Mouse (Mus musculus): ENCODE measurements at regions not wholly inside any gene's neighbourhood (a gene's known extent, or its start where the extent isn't known, plus 50 kb on each side); places are given as distances from the start of the nearest gene placed in this dataset.

- no peak for DNase-seq (ENCODE audit: low spot score)
- H3K27ac ChIP-seq (ENCODE audit: low read depth, low read length), result no peak overlapping the region
- WGBS, result 73% methylated on average over 2 of the region's 2 CpGs
- H3K9me3 ChIP-seq (ENCODE audit: control insufficient read depth, low read length), result no peaks in the 10 kb centered on the region
- no peak overlapping the region for H3K9ac ChIP-seq (ENCODE audit: low read depth, low read length)
- H3K4me2 ChIP-seq, result no peak overlapping the region
- H3K4me1 ChIP-seq (replicated peaks; ENCODE audit: control insufficient read depth, insufficient read depth, low read length), result no peaks in the 10 kb centered on the region
- no peaks in the 10 kb centered on the region for H3K27me3 ChIP-seq (replicated peaks; ENCODE audit: control insufficient read depth, insufficient read depth, low read length)
- H3K36me3 ChIP-seq (ENCODE audit: control insufficient read depth, insufficient read depth, low read length), result no peaks in the 10 kb centered on the region
- no peak overlapping the region for H3K4me3 ChIP-seq (ENCODE audit: low read depth, low read length)
- no peak for ATAC-seq (replicated peaks; ENCODE audit: low FRiP score)
These were observed 74.6 kb upstream of the Pcsk6 start for GRCm38 (mm10) chr7:65786916-65787315.

- WGBS, result 58% methylated on average over 5 of the region's 5 CpGs
- no peaks in the 10 kb centered on the region for H3K9me3 ChIP-seq (ENCODE audit: control insufficient read depth, low read length)
- no peaks in the 10 kb centered on the region for H3K27me3 ChIP-seq (replicated peaks; ENCODE audit: control insufficient read depth, insufficient read depth, low read length)
- no peaks in the 10 kb centered on the region for H3K36me3 ChIP-seq (ENCODE audit: control insufficient read depth, insufficient read depth, low read length)
- no peak overlapping the region for H3K4me3 ChIP-seq (ENCODE audit: low read depth, low read length)
- H3K9ac ChIP-seq (ENCODE audit: low read depth, low read length), result no peak overlapping the region
- no peaks in the 10 kb centered on the region for H3K4me1 ChIP-seq (replicated peaks; ENCODE audit: control insufficient read depth, insufficient read depth, low read length)
- ATAC-seq (replicated peaks; ENCODE audit: low FRiP score) (no peak), DNase-seq (ENCODE audit: low spot score) (no peak)
- H3K4me2 ChIP-seq, result no peak overlapping the region
- H3K27ac ChIP-seq (ENCODE audit: low read depth, low read length), result no peak overlapping the region
These were observed 73.7 kb upstream of the Pcsk6 start for GRCm38 (mm10) chr7:65787849-65788248.

GRCm38 (mm10) chr7:65790264-65790663, 71.3 kb upstream of the Pcsk6 start:
- H3K27ac ChIP-seq (ENCODE audit: low read depth, low read length), result no peak overlapping the region
- H3K4me2 ChIP-seq, result no peak overlapping the region
- WGBS, result 72% methylated on average over 6 of the region's 6 CpGs
- no peak for DNase-seq (ENCODE audit: low spot score)
- H3K4me3 ChIP-seq (ENCODE audit: low read depth, low read length), result no peak overlapping the region
- no peaks in the 10 kb centered on the region for H3K36me3 ChIP-seq (ENCODE audit: control insufficient read depth, insufficient read depth, low read length)
- H3K4me1 ChIP-seq (replicated peaks; ENCODE audit: control insufficient read depth, insufficient read depth, low read length), result no peaks in the 10 kb centered on the region
- no peaks in the 10 kb centered on the region for H3K9me3 ChIP-seq (ENCODE audit: control insufficient read depth, low read length)
- H3K27me3 ChIP-seq (replicated peaks; ENCODE audit: control insufficient read depth, insufficient read depth, low read length), result no peaks in the 10 kb centered on the region
- H3K9ac ChIP-seq (ENCODE audit: low read depth, low read length), result no peak overlapping the region
- ATAC-seq (replicated peaks; ENCODE audit: low FRiP score), result no peak

- ATAC-seq (replicated peaks; ENCODE audit: low FRiP score) (no peak), DNase-seq (ENCODE audit: low spot score) (no peak)
- 84% methylated on average over 10 of the region's 10 CpGs for WGBS
- no peaks in the 10 kb centered on the region for H3K9me3 ChIP-seq (ENCODE audit: control insufficient read depth, low read length)
- H3K27ac ChIP-seq (ENCODE audit: low read depth, low read length), result no peak overlapping the region
- no peaks in the 10 kb centered on the region for H3K36me3 ChIP-seq (ENCODE audit: control insufficient read depth, insufficient read depth, low read length)
- no peak overlapping the region for H3K4me2 ChIP-seq
- no peaks in the 10 kb centered on the region for H3K27me3 ChIP-seq (replicated peaks; ENCODE audit: control insufficient read depth, insufficient read depth, low read length)
- H3K4me3 ChIP-seq (ENCODE audit: low read depth, low read length), result no peak overlapping the region
- no peaks in the 10 kb centered on the region for H3K4me1 ChIP-seq (replicated peaks; ENCODE audit: control insufficient read depth, insufficient read depth, low read length)
- H3K9ac ChIP-seq (ENCODE audit: low read depth, low read length), result no peak overlapping the region
These were observed 69.2 kb upstream of the Pcsk6 start for GRCm38 (mm10) chr7:65792187-65792823.

- H3K4me1 ChIP-seq (replicated peaks; ENCODE audit: control insufficient read depth, insufficient read depth, low read length), result no peaks in the 10 kb centered on the region
- WGBS, result 79% methylated on average over 5 of the region's 5 CpGs
- H3K27me3 ChIP-seq (replicated peaks; ENCODE audit: control insufficient read depth, insufficient read depth, low read length), result no peaks in the 10 kb centered on the region
- no peak overlapping the region for H3K27ac ChIP-seq (ENCODE audit: low read depth, low read length)
- no peak for DNase-seq (ENCODE audit: low spot score)
- H3K4me2 ChIP-seq, result no peak overlapping the region
- no peaks in the 10 kb centered on the region for H3K9me3 ChIP-seq (ENCODE audit: control insufficient read depth, low read length)
- no peak for ATAC-seq (replicated peaks; ENCODE audit: low FRiP score)
- H3K36me3 ChIP-seq (ENCODE audit: control insufficient read depth, insufficient read depth, low read length), result no peaks in the 10 kb centered on the region
- no peak overlapping the region for H3K9ac ChIP-seq (ENCODE audit: low read depth, low read length)
- no peak overlapping the region for H3K4me3 ChIP-seq (ENCODE audit: low read depth, low read length)
These were observed 59.2 kb upstream of the Pcsk6 start for GRCm38 (mm10) chr7:65802306-65802705.

GRCm38 (mm10) chr7:65802806-65803205, 58.7 kb upstream of the Pcsk6 start:
- H3K9me3 ChIP-seq (ENCODE audit: control insufficient read depth, low read length), result no peaks in the 10 kb centered on the region
- no peak for DNase-seq (ENCODE audit: low spot score)
- H3K9ac ChIP-seq (ENCODE audit: low read depth, low read length), result no peak overlapping the region
- no peak for ATAC-seq (replicated peaks; ENCODE audit: low FRiP score)
- no peaks in the 10 kb centered on the region for H3K4me1 ChIP-seq (replicated peaks; ENCODE audit: control insufficient read depth, insufficient read depth, low read length)
- no peak overlapping the region for H3K4me3 ChIP-seq (ENCODE audit: low read depth, low read length)
- no peaks in the 10 kb centered on the region for H3K36me3 ChIP-seq (ENCODE audit: control insufficient read depth, insufficient read depth, low read length)
- H3K4me2 ChIP-seq, result no peak overlapping the region; the same call in 1 of the 2 replicates
- H3K27me3 ChIP-seq (replicated peaks; ENCODE audit: control insufficient read depth, insufficient read depth, low read length), result no peaks in the 10 kb centered on the region
- peak overlapping the region; percentile 34; the same call in 1 of the 2 replicates for H3K27ac ChIP-seq (ENCODE audit: low read depth, low read length)
- WGBS, result 78% methylated on average over 8 of the region's 8 CpGs

- Histone ChIP-seq H3K27ac (ENCODE audit: low read depth, low read length) (peak overlapping the region; percentile 34; the same call in 1 of the 2 replicates), H3K9ac (ENCODE audit: low read depth, low read length) (no peak overlapping the region), H3K4me1 (replicated peaks; ENCODE audit: control insufficient read depth, insufficient read depth, low read length) (no peaks in the 10 kb centered on the region), H3K9me3 (ENCODE audit: control insufficient read depth, low read length) (no peaks in the 10 kb centered on the region), H3K36me3 (ENCODE audit: control insufficient read depth, insufficient read depth, low read length) (no peaks in the 10 kb centered on the region), H3K4me3 (ENCODE audit: low read depth, low read length) (no peak overlapping the region), H3K27me3 (replicated peaks; ENCODE audit: control insufficient read depth, insufficient read depth, low read length) (no peaks in the 10 kb centered on the region), H3K4me2 (no peak overlapping the region; the same call in 1 of the 2 replicates)
- ATAC-seq (replicated peaks; ENCODE audit: low FRiP score) (peak; percentile 67), DNase-seq (ENCODE audit: low spot score) (peak; percentile 42)
- 57% methylated on average over 11 of the region's 11 CpGs for WGBS
These were observed 57.9 kb upstream of the Pcsk6 start for GRCm38 (mm10) chr7:65803422-65804303.

Data from liver, embryonic 11.5 days (tissue).